Mouse (Mus musculus): ENCODE measurements around the gene Zfp992.
"Not testable (repeated sequence)": the region's sequence is repeated elsewhere in the genome, so short reads cannot be mapped to it uniquely, and the experiment has no call there.

The Zfp992 gene

DNA sequence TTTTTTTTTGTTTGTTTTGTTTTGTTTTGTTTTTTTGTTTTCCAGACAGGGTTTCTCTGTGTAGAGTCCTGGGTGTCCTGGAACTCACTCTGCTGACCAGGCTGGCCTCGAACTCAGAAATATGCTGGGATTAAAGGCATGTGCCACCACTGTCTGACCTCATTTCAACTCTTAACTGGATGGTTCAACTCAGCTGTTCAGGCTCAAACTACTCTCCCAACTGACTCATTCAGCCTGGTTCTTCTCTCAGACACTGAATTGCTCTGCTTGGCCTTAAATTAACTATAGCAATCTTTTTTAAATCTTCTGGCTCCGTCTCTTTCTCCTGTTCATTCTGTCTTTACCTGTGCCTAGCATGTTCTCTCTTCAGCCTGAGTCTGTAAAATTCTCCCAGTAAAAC is 68.3 kb downstream of the Zfp992 start:
- not testable (repeated sequence) for DNase-seq (ENCODE audit: low read depth)

Measured in fibroblast of lung, adult 2 months (primary cell).